Mouse (Mus musculus): ENCODE measurements at regions not wholly inside any gene's neighbourhood (a gene's known extent, or its start where the extent isn't known, plus 50 kb on each side); places are given as distances from the start of the nearest gene placed in this dataset.

DNA sequence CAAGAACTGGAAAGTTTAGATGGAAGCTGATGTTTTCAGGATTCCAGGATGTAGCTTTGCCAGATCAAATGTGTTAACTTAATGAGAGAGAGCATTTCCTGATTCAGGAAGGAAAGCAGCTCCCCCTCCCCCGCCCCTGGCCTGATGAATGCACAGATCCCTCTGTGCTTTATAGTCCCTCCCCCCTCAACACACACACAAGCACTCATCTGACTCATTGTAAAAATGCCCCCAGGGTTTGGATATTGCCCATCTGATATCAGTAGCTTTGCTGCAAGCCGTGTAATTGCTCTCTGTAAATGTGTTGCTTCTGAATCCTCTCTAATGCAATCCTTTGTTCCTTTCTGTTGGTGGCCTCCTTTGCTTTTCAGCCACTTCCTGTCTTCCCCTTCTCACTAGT lies 221.5 kb upstream of the Cxxc4 start:
- TF ChIP-seq CEBPB (IDR thresholded peaks at IDR 0.05; ENCODE audit: low read depth) (no peak), CTCF (IDR thresholded peaks at IDR 0.05; ENCODE audit: control insufficient read depth, insufficient read depth, insufficient read length) (no peak), MAX (IDR thresholded peaks at IDR 0.05) (no peak), USF1 (IDR thresholded peaks at IDR 0.05; ENCODE audit: low read depth) (no peak), MYOD1 (IDR thresholded peaks at IDR 0.05; ENCODE audit: control insufficient read depth, insufficient read length, low read depth) (no peak), FOSL1 (IDR thresholded peaks at IDR 0.05; ENCODE audit: insufficient read depth, low read length, poor library complexity, severe bottlenecking) (no peak), MYOG (IDR thresholded peaks at IDR 0.05; ENCODE audit: control insufficient read depth, extremely low read depth, insufficient read length) (no peak)
